Mouse (Mus musculus) stomach, postnatal 0 days (tissue): ENCODE data around the gene Cfap77.

Experiments
- CTCF ChIP-seq: IDR thresholded peaks from 2 replicates; pipeline ENCODE4 v1.5.1; 2016; ENCODE audit warnings: antibody characterized with exemption, low read depth, mild to moderate bottlenecking, moderate library complexity
- EP300 ChIP-seq: optimal IDR thresholded peaks from 2 replicates; pipeline ENCODE3; 2016; ENCODE audit warnings: antibody characterized with exemption

- TF ChIP-seq CTCF (no peak), EP300 (no peak)
These were observed 144.8 kb downstream of the Cfap77 start for GRCm38 (mm10) chr2:28909818-28910710.
